Mouse (Mus musculus): ENCODE measurements around the gene Ugdh. TPM values are rescaled to one million over a fixed set of nuclear protein-coding genes. Genes with fewer than 3 reads are reported as not detected.

Gene Ugdh
- polyA plus RNA-seq, 1 experiment from 2014 or later, result 112 TPM

GRCm38 (mm10) chr5:65424215-65424614 is 11.5 kb downstream of the Ugdh start:
- Histone ChIP-seq H3K9me3 (replicated peaks; ENCODE audit: control insufficient read depth, low read length) (no peaks in the 10 kb centered on the region), H3K27ac (replicated peaks; ENCODE audit: low read depth, low read length) (no peak overlapping the region), H3K4me3 (ENCODE audit: low read depth, low read length) (no peak overlapping the region), H3K36me3 (replicated peaks; ENCODE audit: control insufficient read depth, insufficient read depth, low read depth, low read length) (no peaks in the 10 kb centered on the region; the same call in 1 of the 2 replicates), H3K4me1 (ENCODE audit: control insufficient read depth, insufficient read depth, low read length) (no peaks in the 10 kb centered on the region), H3K27me3 (ENCODE audit: control insufficient read depth, insufficient read depth, low read length) (no peaks in the 10 kb centered on the region), H3K9ac (replicated peaks; ENCODE audit: low read length) (no peak overlapping the region), H3K4me2 (ENCODE audit: low read depth, low read length) (no peak overlapping the region)
- ATAC-seq (replicated peaks; ENCODE audit: insufficient number of reproducible peaks, low FRiP score, low TSS enrichment, low read depth), result no peak
- no peak for DNase-seq (ENCODE audit: low spot score)
- WGBS, result 92% methylated on average over 6 of the region's 6 CpGs

GRCm38 (mm10) chr5:65422803-65423202 is 12.9 kb downstream of the Ugdh start:
- Histone ChIP-seq H3K4me2 (ENCODE audit: low read depth, low read length) (no peak overlapping the region), H3K27ac (replicated peaks; ENCODE audit: low read depth, low read length) (no peak overlapping the region), H3K9me3 (replicated peaks; ENCODE audit: control insufficient read depth, low read length) (no peaks in the 10 kb centered on the region), H3K36me3 (replicated peaks; ENCODE audit: control insufficient read depth, insufficient read depth, low read depth, low read length) (no peaks in the 10 kb centered on the region; the same call in 1 of the 2 replicates), H3K9ac (replicated peaks; ENCODE audit: low read length) (no peak overlapping the region), H3K27me3 (ENCODE audit: control insufficient read depth, insufficient read depth, low read length) (no peaks in the 10 kb centered on the region), H3K4me3 (ENCODE audit: low read depth, low read length) (no peak overlapping the region), H3K4me1 (ENCODE audit: control insufficient read depth, insufficient read depth, low read length) (no peaks in the 10 kb centered on the region)
- WGBS, result 87% methylated on average over 8 of the region's 8 CpGs
- DNase-seq (ENCODE audit: low spot score), result no peak
- no peak for ATAC-seq (replicated peaks; ENCODE audit: insufficient number of reproducible peaks, low FRiP score, low TSS enrichment, low read depth)

GRCm38 (mm10) chr5:65420822-65421221 is 14.9 kb downstream of the Ugdh start:
- no peaks in the 10 kb centered on the region for H3K9me3 ChIP-seq (replicated peaks; ENCODE audit: control insufficient read depth, low read length)
- H3K36me3 ChIP-seq (replicated peaks; ENCODE audit: control insufficient read depth, insufficient read depth, low read depth, low read length), result peaks cover 5% of the 10 kb centered on the region; the same call in 1 of the 2 replicates
- H3K4me3 ChIP-seq (ENCODE audit: low read depth, low read length), result no peak overlapping the region
- H3K4me1 ChIP-seq (ENCODE audit: control insufficient read depth, insufficient read depth, low read length), result no peaks in the 10 kb centered on the region; the same call in 1 of the 2 replicates
- ATAC-seq (replicated peaks; ENCODE audit: insufficient number of reproducible peaks, low FRiP score, low TSS enrichment, low read depth), result no peak
- DNase-seq (ENCODE audit: low spot score), result no peak
- WGBS, result 84% methylated on average over 6 of the region's 6 CpGs
- H3K9ac ChIP-seq (replicated peaks; ENCODE audit: low read length), result no peak overlapping the region
- H3K27ac ChIP-seq (replicated peaks; ENCODE audit: low read depth, low read length), result no peak overlapping the region
- no peaks in the 10 kb centered on the region for H3K27me3 ChIP-seq (ENCODE audit: control insufficient read depth, insufficient read depth, low read length)
- no peak overlapping the region for H3K4me2 ChIP-seq (ENCODE audit: low read depth, low read length)

- Histone ChIP-seq H3K4me2 (ENCODE audit: low read depth, low read length) (no peak overlapping the region), H3K27me3 (ENCODE audit: control insufficient read depth, insufficient read depth, low read length) (no peaks in the 10 kb centered on the region), H3K4me1 (ENCODE audit: control insufficient read depth, insufficient read depth, low read length) (no peaks in the 10 kb centered on the region; the same call in 1 of the 2 replicates), H3K9me3 (replicated peaks; ENCODE audit: control insufficient read depth, low read length) (no peaks in the 10 kb centered on the region), H3K4me3 (ENCODE audit: low read depth, low read length) (no peak overlapping the region), H3K27ac (replicated peaks; ENCODE audit: low read depth, low read length) (no peak overlapping the region), H3K9ac (replicated peaks; ENCODE audit: low read length) (no peak overlapping the region), H3K36me3 (replicated peaks; ENCODE audit: control insufficient read depth, insufficient read depth, low read depth, low read length) (peaks cover 5% of the 10 kb centered on the region; the same call in 1 of the 2 replicates)
- DNase-seq (ENCODE audit: low spot score) (no peak), ATAC-seq (replicated peaks; ENCODE audit: insufficient number of reproducible peaks, low FRiP score, low TSS enrichment, low read depth) (no peak)
- 80% methylated on average over 10 of the region's 10 CpGs for WGBS
These were observed 16.6 kb downstream of the Ugdh start for GRCm38 (mm10) chr5:65419136-65419535.

- Histone ChIP-seq H3K9me3 (replicated peaks; ENCODE audit: control insufficient read depth, low read length) (no peaks in the 10 kb centered on the region), H3K4me1 (ENCODE audit: control insufficient read depth, insufficient read depth, low read length) (no peaks in the 10 kb centered on the region; the same call in 1 of the 2 replicates), H3K9ac (replicated peaks; ENCODE audit: low read length) (peak overlapping the region; percentile 50), H3K27me3 (ENCODE audit: control insufficient read depth, insufficient read depth, low read length) (no peaks in the 10 kb centered on the region), H3K27ac (replicated peaks; ENCODE audit: low read depth, low read length) (peak overlapping the region; percentile 76), H3K4me3 (ENCODE audit: low read depth, low read length) (no peak overlapping the region), H3K4me2 (ENCODE audit: low read depth, low read length) (peak overlapping the region; percentile 19; the same call in 1 of the 2 replicates), H3K36me3 (replicated peaks; ENCODE audit: control insufficient read depth, insufficient read depth, low read depth, low read length) (peaks cover 5% of the 10 kb centered on the region)
- peak; percentile 73 for DNase-seq (ENCODE audit: low spot score)
- 18% methylated on average over 26 of the region's 26 CpGs for WGBS
- ATAC-seq (replicated peaks; ENCODE audit: insufficient number of reproducible peaks, low FRiP score, low TSS enrichment, low read depth), result peak; percentile 84
These were observed 19.9 kb downstream of the Ugdh start for GRCm38 (mm10) chr5:65415653-65416458.

- peaks cover 2% of the 10 kb centered on the region for H3K36me3 ChIP-seq (replicated peaks; ENCODE audit: control insufficient read depth, insufficient read depth, low read depth, low read length)
- no peaks in the 10 kb centered on the region for H3K4me1 ChIP-seq (ENCODE audit: control insufficient read depth, insufficient read depth, low read length)
- no peak for DNase-seq (ENCODE audit: low spot score)
- ATAC-seq (replicated peaks; ENCODE audit: insufficient number of reproducible peaks, low FRiP score, low TSS enrichment, low read depth), result no peak
- H3K4me2 ChIP-seq (ENCODE audit: low read depth, low read length), result no peak overlapping the region
- 40% methylated on average over 12 of the region's 12 CpGs for WGBS
- no peaks in the 10 kb centered on the region for H3K27me3 ChIP-seq (ENCODE audit: control insufficient read depth, insufficient read depth, low read length)
- no peak overlapping the region for H3K27ac ChIP-seq (replicated peaks; ENCODE audit: low read depth, low read length)
- H3K9ac ChIP-seq (replicated peaks; ENCODE audit: low read length), result no peak overlapping the region
- H3K4me3 ChIP-seq (ENCODE audit: low read depth, low read length), result no peak overlapping the region
- H3K9me3 ChIP-seq (replicated peaks; ENCODE audit: control insufficient read depth, low read length), result no peaks in the 10 kb centered on the region
These were observed 27.8 kb downstream of the Ugdh start for GRCm38 (mm10) chr5:65407989-65408388.

GRCm38 (mm10) chr5:65401251-65401994 is 34.3 kb downstream of the Ugdh start:
- Histone ChIP-seq H3K9ac (replicated peaks; ENCODE audit: low read length) (no peak overlapping the region), H3K4me2 (ENCODE audit: low read depth, low read length) (no peak overlapping the region), H3K36me3 (replicated peaks; ENCODE audit: control insufficient read depth, insufficient read depth, low read depth, low read length) (peaks cover 2% of the 10 kb centered on the region; the same call in 1 of the 2 replicates), H3K4me1 (ENCODE audit: control insufficient read depth, insufficient read depth, low read length) (no peaks in the 10 kb centered on the region), H3K9me3 (replicated peaks; ENCODE audit: control insufficient read depth, low read length) (no peaks in the 10 kb centered on the region), H3K4me3 (ENCODE audit: low read depth, low read length) (no peak overlapping the region), H3K27me3 (ENCODE audit: control insufficient read depth, insufficient read depth, low read length) (no peaks in the 10 kb centered on the region), H3K27ac (replicated peaks; ENCODE audit: low read depth, low read length) (no peak overlapping the region)
- WGBS, result 28% methylated on average over 2 of the region's 2 CpGs
- DNase-seq (ENCODE audit: low spot score), result peak; percentile 81
- 0 out of 2 replicates have a peak, but pooled peaks have one; percentile 44 for ATAC-seq (replicated peaks; ENCODE audit: insufficient number of reproducible peaks, low FRiP score, low TSS enrichment, low read depth)

- Histone ChIP-seq H3K27me3 (ENCODE audit: control insufficient read depth, insufficient read depth, low read length) (no peaks in the 10 kb centered on the region), H3K36me3 (replicated peaks; ENCODE audit: control insufficient read depth, insufficient read depth, low read depth, low read length) (no peaks in the 10 kb centered on the region), H3K4me2 (ENCODE audit: low read depth, low read length) (no peak overlapping the region), H3K4me1 (ENCODE audit: control insufficient read depth, insufficient read depth, low read length) (no peaks in the 10 kb centered on the region), H3K27ac (replicated peaks; ENCODE audit: low read depth, low read length) (no peak overlapping the region), H3K9ac (replicated peaks; ENCODE audit: low read length) (no peak overlapping the region), H3K9me3 (replicated peaks; ENCODE audit: control insufficient read depth, low read length) (no peaks in the 10 kb centered on the region), H3K4me3 (ENCODE audit: low read depth, low read length) (no peak overlapping the region)
- ATAC-seq (replicated peaks; ENCODE audit: insufficient number of reproducible peaks, low FRiP score, low TSS enrichment, low read depth), result no peak
- WGBS, result 94% methylated on average over 7 of the region's 7 CpGs
- no peak for DNase-seq (ENCODE audit: low spot score)
These were observed 41.3 kb downstream of the Ugdh start for GRCm38 (mm10) chr5:65394425-65394824.

Data from embryonic facial prominence, embryonic 11.5 days (tissue).